Mouse (Mus musculus) liver, postnatal 0 days (tissue): ENCODE results near the gene Ankrd55. TPM values are rescaled to one million over a fixed set of nuclear protein-coding genes. Genes with fewer than 3 reads are reported as not detected.

Source experiments
- ATAC-seq: fragments of 200-750 bp; cut with Nextera tagmentation; 2 replicates; pipeline ENCODE4 v1.8.0; 2017; ENCODE audit warnings: mild to moderate bottlenecking, moderate library complexity
- DNase-seq: peaks from one replicate; pipeline ENCODE4 v3.0.0-alpha.2; 2016
- H3K27ac ChIP-seq: fragments of 300-500 bp; sonication (generic); 2 replicates; pipeline ENCODE4 v1.5.1; 2014; ENCODE audit warnings: antibody characterized with exemption, moderate library complexity, mild to moderate bottlenecking, low read depth
- H3K27me3 ChIP-seq: fragments of 300-500 bp; sonication (generic); 2 replicates; pipeline ENCODE4 v1.6.1; 2014; ENCODE audit warnings: low read length, control low read depth, mixed read lengths; ENCODE audit not compliant: insufficient read depth
- H3K36me3 ChIP-seq: fragments of 300-500 bp; sonication (generic); replicated peaks from 2 replicates; pipeline ENCODE4 v1.6.1; 2014; ENCODE audit warnings: mild to moderate bottlenecking, control low read depth, low read length, moderate library complexity, mixed read lengths; ENCODE audit not compliant: insufficient read depth
- H3K4me1 ChIP-seq: fragments of 300-500 bp; sonication (generic); 2 replicates; pipeline ENCODE4 v1.6.1; 2014; ENCODE audit warnings: antibody characterized with exemption, mild to moderate bottlenecking, control low read depth; ENCODE audit not compliant: insufficient read depth
- H3K4me2 ChIP-seq: fragments of 300-500 bp; sonication (generic); 2 replicates; pipeline ENCODE4 v1.6.1; 2014; ENCODE audit warnings: low read depth, mild to moderate bottlenecking, low read length, moderate library complexity, mixed read lengths
- H3K4me3 ChIP-seq: fragments of 300-500 bp; sonication (generic); 2 replicates; pipeline ENCODE4 v1.5.1; 2014; ENCODE audit warnings: low read depth, low read length
- H3K9ac ChIP-seq: fragments of 300-500 bp; sonication (generic); replicated peaks from 2 replicates; pipeline ENCODE4 v1.6.1; 2014; ENCODE audit warnings: mild to moderate bottlenecking, moderate library complexity
- H3K9me3 ChIP-seq: fragments of 300-500 bp; sonication (generic); 2 replicates; pipeline ENCODE4 v1.6.1; 2016; ENCODE audit warnings: mild to moderate bottlenecking, control low read depth, low read length, mixed read lengths
- CTCF ChIP-seq: sonication (generic); IDR thresholded peaks from 2 replicates; pipeline ENCODE4 v1.5.1; 2016; ENCODE audit warnings: antibody characterized with exemption, low read depth
- EP300 ChIP-seq: IDR thresholded peaks from 2 replicates; pipeline ENCODE4 v1.6.1; 2016; ENCODE audit warnings: antibody characterized with exemption, low read depth, mild to moderate bottlenecking
- WGBS: fragments of 180-500 bp; shearing (Covaris S2); extraction: QIAGEN DNeasy Blood & Tissue Kit; methylation state at CpG from one replicate; pipeline ENCODE4 v1.1.7; 2014; ENCODE audit not compliant: insufficient replicate concordance; 5-methylcytosine and 5-hydroxymethylcytosine counted together
- polyA plus RNA-seq: library from polyadenylated mRNA; unstranded; fragments of >200 nt; fragmentation: Nextera tagmentation; extraction: Ambion mirVana; gene quantifications from 2 replicates; pipeline ENCODE4 v1.2.1, GENCODE M21; 2015

The Ankrd55 gene
- polyA plus RNA-seq, 1 experiment from 2014 or later, result 1.3 TPM

GRCm38 (mm10) chr13:112271901-112272537, 16.2 kb upstream of the Ankrd55 start:
- ATAC-seq, result peak; percentile 56; the same call in 1 of the 2 replicates
- 14% methylated on average over 5 of the region's 5 CpGs for WGBS

GRCm38 (mm10) chr13:112274636-112275035, 13.6 kb upstream of the Ankrd55 start:
- no peaks in the 10 kb centered on the region for H3K9me3 ChIP-seq
- H3K4me3 ChIP-seq, result no peak overlapping the region
- no peak for DNase-seq
- no peak overlapping the region for H3K27ac ChIP-seq
- no peak overlapping the region for H3K4me2 ChIP-seq
- no peak for TF ChIP-seq EP300
- no peak for TF ChIP-seq CTCF
- H3K27me3 ChIP-seq, result no peaks in the 10 kb centered on the region
- no peak overlapping the region for H3K9ac ChIP-seq
- ATAC-seq, result no peak
- peaks cover 8% of the 10 kb centered on the region; the same call in 1 of the 2 replicates for H3K4me1 ChIP-seq
- H3K36me3 ChIP-seq, result no peaks in the 10 kb centered on the region
- WGBS, result 86% methylated on average over 3 of the region's 3 CpGs

More at GRCm38 (mm10) chr13:112271901-112272537, 16.2 kb upstream of the Ankrd55 start:
- Histone ChIP-seq H3K4me3 (no peak overlapping the region), H3K9ac (no peak overlapping the region), H3K27me3 (no peaks in the 10 kb centered on the region), H3K4me1 (no peaks in the 10 kb centered on the region), H3K9me3 (no peaks in the 10 kb centered on the region), H3K4me2 (no peak overlapping the region), H3K36me3 (no peaks in the 10 kb centered on the region), H3K27ac (no peak overlapping the region)
- TF ChIP-seq EP300 (no peak), CTCF (peak; percentile 68)
- peak; percentile 36 for DNase-seq

- 81% methylated on average over 8 of the region's 8 CpGs for WGBS
- peaks cover 8% of the 10 kb centered on the region; the same call in 1 of the 2 replicates for H3K4me1 ChIP-seq
- ATAC-seq, result no peak
- H3K27ac ChIP-seq, result no peak overlapping the region
- H3K9ac ChIP-seq, result no peak overlapping the region
- H3K4me3 ChIP-seq, result no peak overlapping the region
- H3K4me2 ChIP-seq, result no peak overlapping the region
- H3K36me3 ChIP-seq, result no peaks in the 10 kb centered on the region
- H3K9me3 ChIP-seq, result no peaks in the 10 kb centered on the region
- no peak for TF ChIP-seq EP300
- TF ChIP-seq CTCF, result no peak
- no peaks in the 10 kb centered on the region for H3K27me3 ChIP-seq
- no peak for DNase-seq
These were observed 12.3 kb upstream of the Ankrd55 start for GRCm38 (mm10) chr13:112275951-112276350.

- Histone ChIP-seq H3K36me3 (no peaks in the 10 kb centered on the region), H3K27ac (no peak overlapping the region), H3K4me1 (peaks cover 8% of the 10 kb centered on the region; the same call in 1 of the 2 replicates), H3K9me3 (no peaks in the 10 kb centered on the region), H3K4me2 (no peak overlapping the region), H3K4me3 (no peak overlapping the region), H3K9ac (no peak overlapping the region), H3K27me3 (no peaks in the 10 kb centered on the region)
- DNase-seq, result no peak
- WGBS, result 32% methylated on average over 5 of the region's 5 CpGs
- TF ChIP-seq CTCF (no peak), EP300 (no peak)
- ATAC-seq, result 0 out of 2 replicates have a peak, but pooled peaks have one; percentile 21
These were observed 10.7 kb upstream of the Ankrd55 start for GRCm38 (mm10) chr13:112277544-112277943.

GRCm38 (mm10) chr13:112278251-112278650, 10.0 kb upstream of the Ankrd55 start:
- Histone ChIP-seq H3K4me2 (no peak overlapping the region), H3K27me3 (no peaks in the 10 kb centered on the region), H3K4me1 (peaks cover 8% of the 10 kb centered on the region; the same call in 1 of the 2 replicates), H3K9me3 (no peaks in the 10 kb centered on the region), H3K4me3 (no peak overlapping the region), H3K9ac (no peak overlapping the region), H3K27ac (no peak overlapping the region), H3K36me3 (no peaks in the 10 kb centered on the region)
- DNase-seq (no peak), ATAC-seq (no peak)
- TF ChIP-seq CTCF (no peak), EP300 (no peak)
- WGBS, result 69% methylated on average over 7 of the region's 7 CpGs

GRCm38 (mm10) chr13:112287135-112287534, 1.1 kb upstream of the Ankrd55 start:
- TF ChIP-seq EP300 (peak; percentile 61), CTCF (no peak)
- Histone ChIP-seq H3K9me3 (0 out of 2 replicates have a peak, but pooled peaks cover 4% of the 10 kb centered on the region), H3K9ac (no peak overlapping the region), H3K4me2 (no peak overlapping the region), H3K4me1 (peaks cover 10% of the 10 kb centered on the region), H3K27ac (no peak overlapping the region), H3K36me3 (no peaks in the 10 kb centered on the region), H3K4me3 (no peak overlapping the region), H3K27me3 (no peaks in the 10 kb centered on the region)
- ATAC-seq, result peak; percentile 61
- 74% methylated on average over 1 of the region's 1 CpGs for WGBS
- DNase-seq, result no peak
